Mouse (Mus musculus) erythroblast, embryonic 14.5 days (primary cell): Measurements from ENCODE around the gene U2af1l4. TPM values are rescaled to one million over a fixed set of nuclear protein-coding genes. Genes with fewer than 3 reads are reported as not detected.

Experiments
- H3K27me3 ChIP-seq: 2 replicates; pipeline ENCODE4 v1.6.1; 2012; ENCODE audit warnings: inconsistent platforms; ENCODE audit not compliant: control insufficient read depth
- H3K36me3 ChIP-seq: 2 replicates; pipeline ENCODE4 v1.6.1; 2012; ENCODE audit warnings: mild to moderate bottlenecking, inconsistent platforms; ENCODE audit not compliant: control insufficient read depth
- H3K4me1 ChIP-seq: 2 replicates; pipeline ENCODE4 v1.6.1; 2012; ENCODE audit warnings: inconsistent platforms; ENCODE audit not compliant: control insufficient read depth
- H3K4me3 ChIP-seq: replicated peaks from 2 replicates; pipeline ENCODE3; 2012; ENCODE audit warnings: moderate library complexity, mild to moderate bottlenecking, inconsistent platforms
- H3K9me3 ChIP-seq: 2 replicates; pipeline ENCODE4 v1.6.1; 2012; ENCODE audit warnings: low read length, inconsistent platforms, mixed read lengths; ENCODE audit not compliant: control insufficient read depth
- GATA1 ChIP-seq: IDR thresholded peaks from 2 replicates; pipeline ENCODE4 v1.6.1; 2012; ENCODE audit warnings: low read length, inconsistent platforms, mixed read lengths
- TAL1 ChIP-seq: IDR thresholded peaks from 3 replicates; pipeline ENCODE4 v1.6.1; 2012; ENCODE audit warnings: low read length, inconsistent platforms, mixed read lengths
- polyA plus RNA-seq: library from polyadenylated mRNA; stranded (reverse); fragments of >175 nt; gene quantifications from 2 replicates; pipeline ENCODE4 v1.2.3, GENCODE M21; 2012

The U2af1l4 gene
- polyA plus RNA-seq, 1 experiment = 5.6 TPM

DNA sequence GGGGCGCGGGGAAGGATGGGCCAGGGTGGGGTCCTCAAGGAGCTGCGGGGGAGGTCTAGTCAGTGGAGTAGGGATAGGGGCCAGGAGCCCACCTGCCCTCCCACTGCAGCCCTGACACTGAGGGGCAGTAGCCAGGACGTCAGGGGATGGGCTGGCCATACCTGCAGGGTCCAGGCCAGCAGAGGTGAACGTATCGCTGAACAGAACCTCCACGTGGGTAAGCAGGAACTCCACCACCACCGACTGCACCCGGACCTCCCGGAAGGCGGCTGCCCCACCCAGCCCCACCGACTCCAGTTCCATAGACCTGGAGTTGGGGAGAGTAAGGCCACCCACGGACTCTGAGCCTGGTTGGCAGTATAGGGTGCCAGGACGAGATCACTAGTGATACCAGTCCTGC is 36.1 kb upstream of the U2af1l4 start:
- Histone ChIP-seq H3K9me3 (no peaks in the 10 kb centered on the region), H3K4me1 (peaks cover 11% of the 10 kb centered on the region), H3K36me3 (peaks cover 91% of the 10 kb centered on the region), H3K27me3 (no peaks in the 10 kb centered on the region), H3K4me3 (no peak overlapping the region)
- no peak for TF ChIP-seq GATA1
- no peak for TF ChIP-seq TAL1

DNA sequence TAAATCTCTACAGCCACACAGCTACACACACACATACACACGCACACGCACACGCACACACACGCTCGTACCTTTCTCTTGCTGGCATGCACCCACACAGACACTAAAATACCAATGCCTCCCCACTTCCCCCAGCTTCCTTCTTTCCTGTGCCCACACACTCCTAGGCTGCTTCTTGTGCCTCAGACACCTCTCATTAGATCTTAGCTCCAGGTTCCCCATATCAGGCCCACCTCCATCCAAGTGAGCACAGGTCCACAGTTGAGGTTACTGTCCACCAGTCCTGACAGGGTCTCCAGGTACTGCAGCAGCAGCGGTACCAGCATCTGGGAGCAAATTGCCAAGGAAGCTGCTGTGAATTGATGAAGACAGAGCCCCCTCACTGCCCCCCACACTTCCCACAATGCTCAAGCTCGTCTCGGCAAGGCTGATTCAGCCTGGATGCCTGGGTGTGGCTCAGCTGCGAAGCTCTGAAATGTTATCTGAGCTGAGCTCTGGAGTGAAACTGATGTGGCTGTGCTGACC is 31.7 kb upstream of the U2af1l4 start:
- peaks cover 6% of the 10 kb centered on the region; the same call in 1 of the 2 replicates for H3K27me3 ChIP-seq
- no peak overlapping the region for H3K4me3 ChIP-seq
- TF ChIP-seq GATA1 (no peak), TAL1 (no peak)
- peaks cover 52% of the 10 kb centered on the region for H3K4me1 ChIP-seq
- H3K36me3 ChIP-seq = peaks cover 69% of the 10 kb centered on the region
- H3K9me3 ChIP-seq = no peaks in the 10 kb centered on the region

DNA sequence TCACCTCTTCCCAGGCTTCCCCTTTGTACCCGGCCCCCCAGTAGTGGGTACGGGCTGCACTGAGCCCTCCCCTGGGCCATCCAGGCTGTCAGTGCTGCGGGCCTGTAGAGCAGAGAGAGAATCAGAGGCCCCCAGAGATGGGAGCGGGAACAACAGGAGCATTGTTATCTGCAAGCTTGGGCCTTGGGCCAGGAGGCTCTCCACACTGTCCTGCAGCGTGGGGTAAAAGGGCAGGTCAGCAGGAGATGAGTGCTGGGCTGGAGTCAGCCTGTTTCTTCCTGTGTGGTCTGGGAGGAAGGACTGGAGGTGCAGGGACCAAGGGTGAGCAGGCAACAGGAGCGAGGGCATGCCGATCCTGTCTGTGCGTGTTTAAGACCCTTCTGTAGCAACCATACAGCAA is 30.2 kb upstream of the U2af1l4 start:
- H3K27me3 ChIP-seq = peaks cover 6% of the 10 kb centered on the region; the same call in 1 of the 2 replicates
- H3K4me3 ChIP-seq = peak overlapping the region; percentile 2
- TF ChIP-seq GATA1 (no peak), TAL1 (no peak)
- H3K9me3 ChIP-seq = no peaks in the 10 kb centered on the region
- H3K36me3 ChIP-seq = peaks cover 53% of the 10 kb centered on the region
- peaks cover 56% of the 10 kb centered on the region for H3K4me1 ChIP-seq

DNA sequence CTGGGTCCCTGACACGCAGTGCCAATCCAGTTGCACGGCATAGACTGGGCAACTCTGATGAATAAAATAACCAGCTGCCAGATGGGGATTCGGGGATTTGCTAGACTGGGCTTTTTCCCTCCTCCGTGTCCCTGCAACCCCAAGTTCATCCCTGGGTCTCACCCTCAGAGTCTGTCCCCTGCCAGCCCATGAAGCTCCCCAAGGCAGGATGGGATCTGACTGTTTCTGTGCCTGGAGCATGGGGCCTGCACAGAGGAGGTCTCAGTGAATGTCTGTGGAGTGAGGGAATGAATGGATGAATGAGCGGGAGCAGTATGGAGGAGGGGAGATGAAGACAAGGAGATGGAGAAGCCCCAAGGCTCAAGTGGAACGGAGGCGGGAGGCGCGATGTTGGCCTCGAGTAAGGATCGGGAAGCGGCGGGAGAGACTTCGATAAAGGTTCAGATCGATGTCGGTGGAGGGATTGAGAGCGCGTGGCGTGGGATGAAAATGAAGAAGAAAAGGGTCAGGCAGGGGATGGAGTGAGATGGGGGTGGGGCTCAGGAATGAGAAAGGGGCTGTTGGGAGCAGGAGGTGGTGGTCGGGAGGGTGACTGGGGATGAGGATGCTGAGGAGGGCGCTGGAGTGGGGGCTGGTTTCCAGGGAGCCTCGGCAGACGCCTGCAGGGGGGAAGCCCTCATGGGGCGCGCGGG is 29.0 kb upstream of the U2af1l4 start:
- no peaks in the 10 kb centered on the region for H3K9me3 ChIP-seq
- peaks cover 47% of the 10 kb centered on the region for H3K36me3 ChIP-seq
- TF ChIP-seq GATA1 = no peak

DNA sequence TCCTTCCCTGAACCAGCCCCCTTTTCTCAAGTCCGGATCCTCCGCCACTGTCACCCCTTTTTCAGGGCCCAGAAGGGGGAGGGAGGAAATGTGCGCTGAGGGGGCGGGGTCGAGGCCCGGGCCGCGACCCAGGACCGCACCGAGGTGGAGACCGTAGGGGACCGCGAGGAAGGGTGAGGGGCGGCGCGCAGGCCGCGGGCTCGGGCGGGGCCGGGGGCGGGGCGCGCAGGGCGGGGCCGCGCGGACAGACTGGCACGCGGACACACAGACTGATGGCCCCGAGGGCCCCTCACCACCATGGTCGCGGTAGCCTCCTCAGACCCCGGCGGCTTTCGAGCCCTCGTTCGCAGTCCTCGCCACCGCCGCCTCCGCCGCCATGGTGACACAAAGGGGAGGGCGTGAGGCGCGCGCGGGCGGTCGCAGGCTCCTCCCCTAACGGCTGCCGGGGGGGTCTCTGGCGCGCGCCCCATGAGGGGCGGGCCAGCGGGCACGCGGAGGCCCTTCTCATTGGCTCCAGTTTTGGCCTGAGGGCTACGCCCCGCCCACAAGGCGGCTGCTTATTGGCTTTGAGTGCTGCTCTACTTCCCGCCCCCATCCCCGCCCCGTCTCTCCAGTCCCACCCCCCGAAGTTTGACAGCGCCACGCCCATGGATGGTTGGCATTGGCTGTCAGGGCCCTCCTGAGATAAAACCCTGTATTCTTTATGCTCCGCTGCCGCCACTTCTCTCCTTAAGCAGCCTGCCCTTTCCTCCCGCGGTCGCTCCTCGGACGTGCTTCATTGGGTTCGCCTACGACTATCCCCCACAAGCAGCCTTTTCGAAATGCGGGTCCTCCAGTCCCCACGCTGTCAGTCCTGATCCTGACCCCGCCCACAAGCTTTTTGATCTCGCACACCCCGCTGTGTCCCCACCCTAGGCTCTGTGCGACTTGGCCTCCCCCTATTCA is 28.2 kb upstream of the U2af1l4 start, which contains the start of gene Arhgap33:
Gene Arhgap33, minus strand, starts transcription at position 428 of the 945 bp plus-strand sequence.
- Histone ChIP-seq H3K9me3 (no peaks in the 10 kb centered on the region), H3K4me3 (peak within 1 kb of the TSS; percentile 87), H3K27me3 (peaks cover 6% of the 10 kb centered on the region; the same call in 1 of the 2 replicates), H3K36me3 (peaks cover 47% of the 10 kb centered on the region), H3K4me1 (peaks cover 53% of the 10 kb centered on the region)
- no peak for TF ChIP-seq TAL1
- TF ChIP-seq GATA1 = no peak

More for the DNA sequence above, 29.0 kb upstream of the U2af1l4 start:
- H3K4me3 ChIP-seq = peak overlapping the region; percentile 87
- H3K4me1 ChIP-seq = peaks cover 53% of the 10 kb centered on the region
- H3K27me3 ChIP-seq = peaks cover 6% of the 10 kb centered on the region; the same call in 1 of the 2 replicates

- H3K27me3 ChIP-seq = no peaks in the 10 kb centered on the region
- H3K36me3 ChIP-seq = peaks cover 52% of the 10 kb centered on the region
- TF ChIP-seq TAL1 = no peak
- TF ChIP-seq GATA1 = no peak
These were observed 22.5 kb upstream of the U2af1l4 start for GRCm38 (mm10) chr7:30540572-30540971.

DNA sequence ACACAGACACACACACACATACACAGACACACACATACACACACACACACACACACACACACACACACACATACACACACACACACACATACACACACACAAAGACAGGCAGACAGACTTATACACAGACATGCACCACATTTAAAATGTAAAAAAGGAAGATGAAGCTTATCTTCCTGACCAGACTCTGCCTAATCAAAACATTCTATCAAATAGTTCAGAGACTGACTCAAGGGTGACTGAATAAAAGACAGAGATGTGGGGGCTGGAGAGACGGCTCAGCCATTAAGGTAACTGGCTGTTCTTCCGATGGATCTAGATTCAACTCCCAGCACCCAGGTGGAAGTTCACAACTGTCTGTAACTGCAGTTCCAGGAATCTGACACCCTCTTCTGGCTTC is 18.8 kb upstream of the U2af1l4 start:
- no peak overlapping the region for H3K4me3 ChIP-seq
- no peaks in the 10 kb centered on the region for H3K27me3 ChIP-seq
- H3K4me1 ChIP-seq = peaks cover 14% of the 10 kb centered on the region
- TF ChIP-seq GATA1 (no peak), TAL1 (no peak)
- no peaks in the 10 kb centered on the region for H3K9me3 ChIP-seq
- H3K36me3 ChIP-seq = peaks cover 72% of the 10 kb centered on the region

More at GRCm38 (mm10) chr7:30540572-30540971, 22.5 kb upstream of the U2af1l4 start:
- no peak overlapping the region for H3K4me3 ChIP-seq
- peaks cover 26% of the 10 kb centered on the region for H3K4me1 ChIP-seq
- no peaks in the 10 kb centered on the region for H3K9me3 ChIP-seq

- no peaks in the 10 kb centered on the region for H3K27me3 ChIP-seq
- peaks cover 46% of the 10 kb centered on the region for H3K36me3 ChIP-seq
- TF ChIP-seq GATA1 (no peak), TAL1 (no peak)
- no peaks in the 10 kb centered on the region for H3K9me3 ChIP-seq
- H3K4me1 ChIP-seq = peaks cover 39% of the 10 kb centered on the region
- no peak overlapping the region for H3K4me3 ChIP-seq
These were observed 13.2 kb upstream of the U2af1l4 start for GRCm38 (mm10) chr7:30549880-30550279.

GRCm38 (mm10) chr7:30550603-30551002 is 12.5 kb upstream of the U2af1l4 start:
- Histone ChIP-seq H3K4me1 (peaks cover 39% of the 10 kb centered on the region), H3K27me3 (no peaks in the 10 kb centered on the region), H3K36me3 (peaks cover 50% of the 10 kb centered on the region), H3K9me3 (no peaks in the 10 kb centered on the region), H3K4me3 (no peak overlapping the region)
- TF ChIP-seq GATA1 (no peak), TAL1 (no peak)
